Mouse (Mus musculus) common myeloid progenitor, adult 5-6 weeks (primary cell): Measurements from ENCODE around the gene Clnk. TPM values are rescaled to one million over a fixed set of nuclear protein-coding genes. Genes with fewer than 3 reads are reported as not detected.

Experiments used
- ATAC-seq: replicated peaks from 2 replicates; pipeline ENCODE4 v1.8.0; 2016; ENCODE audit warnings: low read depth, mild to moderate bottlenecking, moderate TSS enrichment, inconsistent platforms; ENCODE audit not compliant: poor library complexity, severe bottlenecking
- total RNA-seq: library from RNA; stranded (forward); fragments of 200-1000, 187-1606 nt; gene quantifications from 2 replicates; pipeline ENCODE4 v1.2.3, GENCODE M21; 2017

Gene Clnk
- total RNA-seq, 1 experiment from 2014 or later = 6.0 TPM

GRCm38 (mm10) chr5:38858015-38858721 lies 18.4 kb downstream of the Clnk start:
- peak; percentile 90 for ATAC-seq

GRCm38 (mm10) chr5:38857591-38857990 lies 19.0 kb downstream of the Clnk start:
- peak; percentile 17; the same call in 1 of the 2 replicates for ATAC-seq

- no peak for ATAC-seq
Observed at GRCm38 (mm10) chr5:38850171-38850570, 26.4 kb downstream of the Clnk start.

GRCm38 (mm10) chr5:38845529-38845928 lies 31.1 kb downstream of the Clnk start:
- no peak for ATAC-seq

GRCm38 (mm10) chr5:38844312-38844711 lies 32.3 kb downstream of the Clnk start:
- no peak for ATAC-seq

GRCm38 (mm10) chr5:38839981-38840380 lies 36.6 kb downstream of the Clnk start:
- ATAC-seq = no peak

GRCm38 (mm10) chr5:38827310-38827709 lies 49.3 kb downstream of the Clnk start:
- no peak for ATAC-seq

GRCm38 (mm10) chr5:38826586-38826985 lies 50.0 kb downstream of the Clnk start:
- ATAC-seq = no peak

GRCm38 (mm10) chr5:38824132-38824965 lies 52.3 kb downstream of the Clnk start:
- ATAC-seq = peak; percentile 85

GRCm38 (mm10) chr5:38813391-38814109 lies 63.1 kb downstream of the Clnk start:
- no peak for ATAC-seq

- no peak for ATAC-seq
Observed at GRCm38 (mm10) chr5:38812916-38813315, 63.7 kb downstream of the Clnk start.

GRCm38 (mm10) chr5:38812386-38812785 lies 64.2 kb downstream of the Clnk start:
- ATAC-seq = no peak

GRCm38 (mm10) chr5:38798910-38799309 lies 77.7 kb downstream of the Clnk start:
- ATAC-seq = no peak

GRCm38 (mm10) chr5:38795139-38795538 lies 81.5 kb downstream of the Clnk start:
- ATAC-seq = no peak

- ATAC-seq = no peak
Observed at GRCm38 (mm10) chr5:38791116-38791515, 85.5 kb downstream of the Clnk start.

- ATAC-seq = no peak
Observed at GRCm38 (mm10) chr5:38788820-38789219, 87.8 kb downstream of the Clnk start.

GRCm38 (mm10) chr5:38787851-38788520 lies 88.6 kb downstream of the Clnk start:
- no peak for ATAC-seq

GRCm38 (mm10) chr5:38786126-38786525 lies 90.5 kb downstream of the Clnk start:
- ATAC-seq = no peak

- no peak for ATAC-seq
Observed at GRCm38 (mm10) chr5:38785686-38786085, 90.9 kb downstream of the Clnk start.

GRCm38 (mm10) chr5:38781813-38782212 lies 94.8 kb downstream of the Clnk start:
- peak; percentile 91 for ATAC-seq
